Comparison of ENCODE assay signal across 12 mouse cellular contexts in the genomic region with DNA sequence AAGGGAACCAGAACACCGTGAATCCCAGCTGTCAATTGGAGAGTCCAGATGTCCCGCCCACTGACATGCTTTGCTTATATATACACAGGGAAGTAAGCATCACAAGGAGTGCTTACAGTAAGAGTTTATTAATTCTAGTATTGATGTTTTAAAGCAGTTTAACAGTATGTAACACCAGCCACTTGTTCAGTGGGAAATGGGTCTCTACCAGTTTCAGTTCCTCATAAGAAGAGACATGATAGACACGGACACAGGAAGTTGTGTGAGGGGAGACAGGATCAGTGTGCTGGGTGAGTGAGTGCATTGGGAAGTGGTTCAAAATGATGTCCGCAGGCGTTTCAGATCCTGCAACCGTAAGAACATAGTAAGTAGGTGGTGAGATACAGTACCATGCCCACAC.
A peak's percentile ranks its signal among the peaks of the same experiment; 100 is the strongest.
DNase-seq lines count a peak whose midpoint lies in the region; ATAC-seq and TF ChIP-seq lines count a peak whose summit lies in the region.
"Had no signal": no experiment of that assay in that cellular context is flagged by ENCODE, and none has a peak within 500 bp of the region (broad histone marks: within the 10 kb centered on the region; RNA-seq: fewer than 3 reads in every experiment).

No protein-coding gene starts in this region.

- H3K4me2 ChIP-seq in lung, embryonic 14.5 days, result no peak overlapping the region
- H3K4me2 ChIP-seq in liver, embryonic 15.5 days, result peak overlapping the region; percentile 30
- H3K4me2 ChIP-seq in forebrain, embryonic 15.5 days (replicated peaks), result no peak overlapping the region

- no peaks in the 10 kb centered on the region for H3K4me1 ChIP-seq in lung, embryonic 14.5 days (ENCODE audit: insufficient read depth)
- H3K4me1 ChIP-seq in lung, adult 2 months (ENCODE audit: control insufficient read depth, insufficient read depth, low read length), result peaks cover 2% of the 10 kb centered on the region; the same call in 1 of the 2 replicates
- peaks cover 84% of the 10 kb centered on the region for H3K4me1 ChIP-seq in liver, embryonic 15.5 days (replicated peaks)
- peaks cover 4% of the 10 kb centered on the region; the same call in 1 of the 2 replicates for H3K4me1 ChIP-seq in forebrain, embryonic 15.5 days

- TF ChIP-seq POLR2A in lung, adult 2 months (IDR thresholded peaks at IDR 0.05; ENCODE audit: borderline replicate concordance, extremely low read depth, low read depth, low read length), result no peak

- peak; percentile 93 for DNase-seq in heart, adult 11 months
- DNase-seq in heart, postnatal 14 days, result no peak
- no peak for DNase-seq in lung, embryonic 14.5 days
- no peak for DNase-seq in lung, adult 2 months
- DNase-seq in frontal cortex, postnatal 10 days (ENCODE audit: low spot score in 2 of 2), result no peak
- DNase-seq: right cerebral cortex, postnatal 14 days had no signal

- no peak for TF ChIP-seq CTCF in lung, embryonic 14.5 days (IDR thresholded peaks at IDR 0.05; ENCODE audit: low read depth)
- TF ChIP-seq CTCF in lung, adult 2 months (IDR thresholded peaks at IDR 0.05; ENCODE audit: insufficient read depth, low read length), result no peak

- 74% methylated on average over 6 of the region's 6 CpGs for WGBS in lung, embryonic 14.5 days
- WGBS in lung, adult 2 months, result 57% methylated on average over 6 of the region's 6 CpGs
- 46% methylated on average over 6 of the region's 6 CpGs for WGBS in liver, embryonic 15.5 days (ENCODE audit: insufficient replicate concordance)
- 89% methylated on average over 6 of the region's 6 CpGs for WGBS in forebrain, embryonic 15.5 days

- H3K9ac ChIP-seq in lung, embryonic 14.5 days, result no peak overlapping the region
- H3K9ac ChIP-seq in liver, embryonic 15.5 days, result no peak overlapping the region
- no peak overlapping the region for H3K9ac ChIP-seq in forebrain, embryonic 15.5 days (replicated peaks)

- H3K27me3 ChIP-seq in lung, embryonic 14.5 days (ENCODE audit: insufficient read depth, low read length), result no peaks in the 10 kb centered on the region
- H3K27me3 ChIP-seq in liver, embryonic 15.5 days, result no peaks in the 10 kb centered on the region
- H3K27me3 ChIP-seq in forebrain, embryonic 15.5 days, result no peaks in the 10 kb centered on the region

- ATAC-seq in lung, embryonic 14.5 days (ENCODE audit: insufficient read depth), result peak; percentile 28; the same call in 1 of the 2 replicates
- no peak for ATAC-seq in liver, embryonic 15.5 days (ENCODE audit: insufficient read depth)
- peak; percentile 79 for ATAC-seq in neutrophil, adult 5-6 weeks (ENCODE audit: extremely low read depth, insufficient number of reproducible peaks, low FRiP score, poor library complexity, severe bottlenecking)
- ATAC-seq in forebrain, embryonic 15.5 days (replicated peaks), result no peak

- no peak overlapping the region for H3K4me3 ChIP-seq in lung, embryonic 14.5 days (ENCODE audit: low read depth, low read length)
- no peak overlapping the region for H3K4me3 ChIP-seq in lung, adult 2 months (replicated peaks; ENCODE audit: extremely low read depth, low read depth, low read length)
- no peak overlapping the region for H3K4me3 ChIP-seq in liver, embryonic 15.5 days (replicated peaks)
- no peak overlapping the region for H3K4me3 ChIP-seq in forebrain, embryonic 15.5 days
- H3K4me3 ChIP-seq: heart, adult 2 months had no signal

- no peak overlapping the region for H3K27ac ChIP-seq in lung, embryonic 14.5 days (ENCODE audit: low read depth)
- peak overlapping the region; percentile 51 for H3K27ac ChIP-seq in liver, embryonic 15.5 days (replicated peaks)
- no peak overlapping the region for H3K27ac ChIP-seq in forebrain, embryonic 15.5 days (replicated peaks)
- H3K27ac ChIP-seq: heart, adult 2 months; stomach, postnatal 0 days had no signal

- H3K36me3 ChIP-seq in lung, embryonic 14.5 days (ENCODE audit: insufficient read depth), result no peaks in the 10 kb centered on the region
- H3K36me3 ChIP-seq in liver, embryonic 15.5 days (replicated peaks), result no peaks in the 10 kb centered on the region
- H3K36me3 ChIP-seq in forebrain, embryonic 15.5 days, result no peaks in the 10 kb centered on the region

- no peaks in the 10 kb centered on the region for H3K9me3 ChIP-seq in lung, embryonic 14.5 days (ENCODE audit: low read depth, low read length)
- no peaks in the 10 kb centered on the region for H3K9me3 ChIP-seq in liver, embryonic 15.5 days (replicated peaks)
- H3K9me3 ChIP-seq in forebrain, embryonic 15.5 days, result no peaks in the 10 kb centered on the region
- H3K9me3 ChIP-seq: G1E had no signal

- intact Hi-C loops in heart, postnatal 14 days (cut with DNase I), result no loop called here

Comparison
In these comparisons a context has a peak if more than half of its experiments do, and no peak if none do; other contexts are left out.
1. ATAC-seq: peak in lung, embryonic 14.5 days (single experiment) and neutrophil, adult 5-6 weeks (single experiment); none in liver, embryonic 15.5 days (single experiment) and forebrain, embryonic 15.5 days (single experiment).